Mouse (Mus musculus) embryonic facial prominence, embryonic 14.5 days (tissue): ENCODE data around the gene Lzic. TPM values are rescaled to one million over a fixed set of nuclear protein-coding genes. Genes with fewer than 3 reads are reported as not detected.
"Not testable (repeated sequence)": the region's sequence is repeated elsewhere in the genome, so short reads cannot be mapped to it uniquely, and the experiment has no call there.

Experiments used
- ATAC-seq: fragments of 200-750 bp; cut with Nextera tagmentation; 2 replicates; pipeline ENCODE4 v1.8.0; 2017; ENCODE audit warnings: low read depth, moderate number of reproducible peaks, moderate TSS enrichment
- DNase-seq: peaks from one replicate; pipeline ENCODE4 v3.0.0-alpha.2; 2015; ENCODE audit warnings: low spot score
- H3K27ac ChIP-seq: fragments of 300-500 bp; sonication (generic); replicated peaks from 2 replicates; pipeline ENCODE4 v1.5.1; 2014; ENCODE audit warnings: low read depth, mild to moderate bottlenecking, low read length, moderate library complexity
- H3K27me3 ChIP-seq: fragments of 300-500 bp; sonication (generic); replicated peaks from 2 replicates; pipeline ENCODE4 v1.6.1; 2014; ENCODE audit warnings: low read length; ENCODE audit not compliant: control insufficient read depth, insufficient read depth
- H3K36me3 ChIP-seq: fragments of 300-500 bp; sonication (generic); 2 replicates; pipeline ENCODE4 v1.6.1; 2014; ENCODE audit warnings: low read length, mixed read lengths; ENCODE audit not compliant: control insufficient read depth, insufficient read depth
- H3K4me1 ChIP-seq: fragments of 300-500 bp; sonication (generic); 2 replicates; pipeline ENCODE4 v1.6.1; 2014; ENCODE audit warnings: antibody characterized with exemption, low read length; ENCODE audit not compliant: control insufficient read depth, insufficient read depth
- H3K4me2 ChIP-seq: fragments of 300-500 bp; sonication (generic); 2 replicates; pipeline ENCODE4 v1.6.1; 2014; ENCODE audit warnings: low read depth, mild to moderate bottlenecking, low read length, moderate library complexity, mixed read lengths
- H3K4me3 ChIP-seq: fragments of 300-500 bp; sonication (generic); 2 replicates; pipeline ENCODE4 v1.5.1; 2014; ENCODE audit warnings: low read depth, mild to moderate bottlenecking, low read length
- H3K9ac ChIP-seq: fragments of 300-500 bp; sonication (generic); 2 replicates; pipeline ENCODE4 v1.6.1; 2014; ENCODE audit warnings: low read depth, mild to moderate bottlenecking, low read length, moderate library complexity, mixed read lengths
- H3K9me3 ChIP-seq: fragments of 300-500 bp; sonication (generic); 2 replicates; pipeline ENCODE4 v1.6.1; 2016; ENCODE audit warnings: low read length; ENCODE audit not compliant: control insufficient read depth
- WGBS: fragments of 180-500 bp; shearing (Covaris S2); extraction: QIAGEN DNeasy Blood & Tissue Kit; methylation state at CpG from one replicate; pipeline ENCODE4 v1.1.7; 2014; 5-methylcytosine and 5-hydroxymethylcytosine counted together
- polyA plus RNA-seq: library from polyadenylated mRNA; unstranded; fragments of >200 nt; fragmentation: Nextera tagmentation; extraction: Ambion mirVana; gene quantifications from 2 replicates; pipeline ENCODE4 v1.2.1, GENCODE M21; 2014

The Lzic gene
- polyA plus RNA-seq, 1 experiment from 2014 or later, result 48.1 TPM

DNA sequence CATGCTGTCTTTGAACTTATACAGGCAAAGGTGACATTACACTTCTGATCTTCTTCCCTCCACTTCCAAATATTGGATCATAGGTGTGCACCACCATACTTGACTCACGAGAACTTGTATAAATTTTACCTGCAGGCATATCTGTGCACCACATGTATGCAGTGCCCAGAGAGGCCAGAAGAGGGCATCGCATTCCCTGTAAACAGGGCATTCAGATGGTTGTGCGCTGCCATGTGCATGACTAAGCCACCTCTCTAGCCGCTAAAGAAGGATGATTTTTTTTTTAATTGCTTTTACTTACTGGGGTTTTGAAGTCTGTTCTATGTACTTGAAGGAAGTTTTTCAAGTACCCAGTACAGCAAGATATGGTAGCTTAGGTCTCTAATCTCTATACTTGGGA lies 31.4 kb upstream of the Lzic start:
- no peak for DNase-seq
- H3K27ac ChIP-seq, result no peak overlapping the region
- H3K27me3 ChIP-seq, result no peaks in the 10 kb centered on the region
- no peak overlapping the region for H3K4me3 ChIP-seq
- H3K4me2 ChIP-seq, result no peak overlapping the region
- H3K9ac ChIP-seq, result no peak overlapping the region
- H3K4me1 ChIP-seq, result no peaks in the 10 kb centered on the region
- no peaks in the 10 kb centered on the region for H3K36me3 ChIP-seq
- H3K9me3 ChIP-seq, result no peaks in the 10 kb centered on the region
- 83% methylated on average over 4 of the region's 4 CpGs for WGBS
- ATAC-seq, result no peak

GRCm38 (mm10) chr4:149454263-149454662 lies 30.8 kb upstream of the Lzic start:
- ATAC-seq (no peak), DNase-seq (peak; percentile 7)
- H3K27me3 ChIP-seq, result no peaks in the 10 kb centered on the region
- no peak overlapping the region for H3K4me3 ChIP-seq
- H3K4me1 ChIP-seq, result no peaks in the 10 kb centered on the region
- H3K4me2 ChIP-seq, result no peak overlapping the region
- no peaks in the 10 kb centered on the region for H3K9me3 ChIP-seq
- no peaks in the 10 kb centered on the region for H3K36me3 ChIP-seq
- H3K27ac ChIP-seq, result no peak overlapping the region
- H3K9ac ChIP-seq, result no peak overlapping the region
- 76% methylated on average over 15 of the region's 17 CpGs for WGBS

DNA sequence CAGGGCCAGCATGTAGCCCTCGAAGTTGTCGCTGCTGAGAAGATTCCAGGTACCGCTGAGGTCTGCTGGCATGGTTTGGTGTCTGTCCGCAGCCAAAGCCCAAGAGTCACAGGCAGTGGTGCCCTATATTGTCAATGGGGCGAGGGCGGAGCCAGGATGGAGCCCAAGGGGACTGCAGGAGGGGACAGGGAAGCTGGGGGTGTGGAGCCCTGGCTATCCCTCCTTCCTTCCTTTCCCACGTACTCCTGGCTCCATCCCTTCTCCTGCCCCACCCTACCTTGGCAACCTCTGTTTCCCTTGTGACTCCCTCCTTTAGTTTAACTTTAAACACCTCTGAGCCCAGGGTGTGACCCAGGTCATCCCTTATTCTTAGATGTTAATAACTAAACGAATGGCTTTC lies 30.1 kb upstream of the Lzic start, which contains the start of gene Rbp7:
Gene Rbp7, minus strand, starts transcription at position 100 of the 400 bp plus-strand sequence.
- ATAC-seq (no peak), DNase-seq (no peak)
- Histone ChIP-seq H3K4me1 (no peaks in the 10 kb centered on the region), H3K4me3 (no peak within 1 kb of the TSS), H3K27me3 (no peaks in the 10 kb centered on the region), H3K9ac (no peak within 1 kb of the TSS), H3K9me3 (no peaks in the 10 kb centered on the region), H3K36me3 (no peaks in the 10 kb centered on the region), H3K4me2 (no peak within 1 kb of the TSS), H3K27ac (no peak within 1 kb of the TSS)
- 54% methylated on average over 8 of the region's 8 CpGs for WGBS

- H3K27ac ChIP-seq, H3K9ac ChIP-seq, H3K36me3 ChIP-seq, ATAC-seq, H3K27me3 ChIP-seq, H3K4me3 ChIP-seq, H3K9me3 ChIP-seq, H3K4me2 ChIP-seq, DNase-seq, H3K4me1 ChIP-seq: not testable (repeated sequence)
- WGBS, result 87% methylated on average over 24 of the region's 27 CpGs
Measured at GRCm38 (mm10) chr4:149457163-149457562, 27.9 kb upstream of the Lzic start.

- Histone ChIP-seq H3K36me3 (no peaks in the 10 kb centered on the region), H3K27ac (no peak overlapping the region), H3K9ac (no peak overlapping the region), H3K27me3 (no peaks in the 10 kb centered on the region), H3K9me3 (no peaks in the 10 kb centered on the region), H3K4me3 (no peak overlapping the region), H3K4me2 (no peak overlapping the region), H3K4me1 (no peaks in the 10 kb centered on the region)
- DNase-seq (peak; percentile 9), ATAC-seq (no peak)
- WGBS, result 69% methylated on average over 6 of the region's 6 CpGs
Measured at GRCm38 (mm10) chr4:149457831-149458430, 27.1 kb upstream of the Lzic start.

- H3K36me3 ChIP-seq, result no peaks in the 10 kb centered on the region
- no peaks in the 10 kb centered on the region for H3K9me3 ChIP-seq
- no peaks in the 10 kb centered on the region for H3K4me1 ChIP-seq
- WGBS, result 33% methylated on average over 5 of the region's 5 CpGs
- no peak for ATAC-seq
- H3K27ac ChIP-seq, result no peak overlapping the region
- DNase-seq, result no peak
- H3K9ac ChIP-seq, result no peak overlapping the region
- no peak overlapping the region for H3K4me2 ChIP-seq
- no peaks in the 10 kb centered on the region for H3K27me3 ChIP-seq
- H3K4me3 ChIP-seq, result no peak overlapping the region
Measured at GRCm38 (mm10) chr4:149458526-149458925, 26.5 kb upstream of the Lzic start.

- no peak overlapping the region for H3K4me3 ChIP-seq
- H3K4me1 ChIP-seq, result no peaks in the 10 kb centered on the region
- no peak overlapping the region for H3K27ac ChIP-seq
- no peak overlapping the region for H3K4me2 ChIP-seq
- no peak for ATAC-seq
- no peaks in the 10 kb centered on the region for H3K9me3 ChIP-seq
- no peak overlapping the region for H3K9ac ChIP-seq
- H3K27me3 ChIP-seq, result no peaks in the 10 kb centered on the region
- H3K36me3 ChIP-seq, result no peaks in the 10 kb centered on the region
- no peak for DNase-seq
- WGBS, result 83% methylated on average over 1 of the region's 1 CpGs
Measured at GRCm38 (mm10) chr4:149459425-149459824, 25.6 kb upstream of the Lzic start.

GRCm38 (mm10) chr4:149460475-149460874 lies 24.6 kb upstream of the Lzic start:
- ATAC-seq, H3K4me3 ChIP-seq, H3K36me3 ChIP-seq, DNase-seq, H3K4me1 ChIP-seq, H3K9me3 ChIP-seq, H3K4me2 ChIP-seq, H3K9ac ChIP-seq, H3K27ac ChIP-seq, H3K27me3 ChIP-seq: not testable (repeated sequence)
- WGBS, result 97% methylated on average over 2 of the region's 2 CpGs

DNA sequence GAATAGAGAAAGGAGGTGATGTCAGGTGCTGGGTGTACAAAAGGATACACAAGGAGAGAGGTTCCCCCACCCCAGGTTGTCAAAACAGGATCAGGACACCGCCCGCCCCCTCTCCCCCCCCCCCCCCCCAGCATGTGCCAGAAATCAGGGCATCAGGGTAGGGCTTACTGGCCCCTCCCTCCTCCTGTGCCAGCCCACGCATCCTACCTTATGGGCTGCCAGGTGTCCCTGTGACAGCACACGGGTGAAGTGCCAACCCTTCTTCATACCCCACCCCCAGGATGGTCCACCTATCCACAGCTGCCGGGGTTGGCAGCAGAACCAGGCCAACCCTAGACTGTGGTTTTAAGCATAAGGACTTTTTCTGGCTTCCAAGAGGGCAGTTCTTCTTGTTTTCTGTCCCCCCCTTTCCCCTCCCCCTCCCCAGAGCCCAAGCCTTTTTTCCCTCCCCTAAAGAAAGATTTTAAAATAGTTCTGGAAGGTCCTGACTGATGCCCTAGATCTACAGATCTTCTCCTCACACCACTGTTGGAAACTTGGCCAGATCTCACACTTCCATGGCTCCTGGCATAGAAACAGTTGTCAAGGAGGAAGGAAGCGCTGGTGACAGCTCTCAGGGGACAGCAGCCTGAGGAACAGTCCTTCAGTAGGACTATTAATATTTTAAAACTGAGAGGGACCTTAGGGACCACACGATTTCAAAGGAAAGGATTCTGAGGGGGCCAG lies 23.3 kb upstream of the Lzic start:
- DNase-seq (no peak), ATAC-seq (no peak)
- no peak overlapping the region for H3K27ac ChIP-seq
- H3K4me2 ChIP-seq, result no peak overlapping the region
- 66% methylated on average over 4 of the region's 7 CpGs for WGBS
- no peak overlapping the region for H3K9ac ChIP-seq
- no peaks in the 10 kb centered on the region for H3K27me3 ChIP-seq
- no peaks in the 10 kb centered on the region for H3K4me1 ChIP-seq
- H3K36me3 ChIP-seq, result no peaks in the 10 kb centered on the region
- H3K4me3 ChIP-seq, result no peak overlapping the region
- H3K9me3 ChIP-seq, result no peaks in the 10 kb centered on the region
